17 mouse cellular contexts compared by ENCODE assay signal in the genomic region with DNA sequence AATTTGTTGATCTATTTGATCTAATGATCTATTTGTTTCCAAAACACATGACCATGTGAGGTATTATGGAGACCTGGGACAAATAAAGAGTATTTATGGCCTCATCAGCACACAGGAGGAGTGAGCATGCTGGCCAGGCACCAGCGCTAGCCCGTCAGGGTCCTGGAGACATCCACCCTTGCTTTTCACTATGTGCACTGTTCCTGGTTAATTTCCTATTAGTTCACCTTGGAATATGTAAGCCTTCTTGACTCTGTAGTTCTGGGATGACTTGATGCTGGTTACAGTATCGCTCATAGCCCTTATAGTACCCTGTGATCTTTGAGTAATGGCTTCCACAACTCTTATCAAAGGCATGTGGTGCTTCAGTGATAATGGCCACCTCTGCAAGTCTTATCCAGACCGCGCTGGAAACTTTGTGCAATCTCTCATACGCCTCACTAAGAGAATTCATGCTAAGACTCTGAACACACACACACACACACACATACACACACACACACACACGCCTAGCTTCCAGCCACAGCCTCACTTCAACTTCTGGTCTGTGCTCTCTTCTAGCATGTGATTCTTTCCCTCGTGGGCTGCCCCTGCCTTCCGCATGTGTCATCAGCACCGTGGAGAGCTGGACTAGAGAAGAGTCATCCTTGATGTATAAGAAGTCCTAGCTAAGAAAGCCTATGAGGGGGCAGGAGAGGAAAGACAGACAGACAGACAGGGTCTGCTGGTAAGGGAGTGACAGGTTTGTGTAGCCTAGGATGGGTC. TPM values are rescaled to one million over a fixed set of nuclear protein-coding genes. Genes with fewer than 3 reads are reported as not detected.
DNase-seq lines count a peak whose midpoint lies in the region; ATAC-seq and TF ChIP-seq lines count a peak whose summit lies in the region.
"Had no signal": no experiment of that assay in that cellular context is flagged by ENCODE, and none has a peak within 500 bp of the region (broad histone marks: within the 10 kb centered on the region; RNA-seq: fewer than 3 reads in every experiment).

No protein-coding gene starts in this region.

- H3K9ac ChIP-seq in heart, embryonic 13.5 days, result no peak overlapping the region
- no peak overlapping the region for H3K9ac ChIP-seq in heart, embryonic 12.5 days
- no peak overlapping the region for H3K9ac ChIP-seq in midbrain, embryonic 11.5 days (ENCODE audit: low read length)
- H3K9ac ChIP-seq in midbrain, embryonic 14.5 days (replicated peaks; ENCODE audit: low read length), result no peak overlapping the region
- H3K9ac ChIP-seq in intestine, postnatal 0 days (ENCODE audit: low read depth, low read length), result no peak overlapping the region
- H3K9ac ChIP-seq: embryonic facial prominence, embryonic 12.5 days; hindbrain, embryonic 12.5 days; kidney, embryonic 15.5 days had no signal

- H3K27me3 ChIP-seq in heart, embryonic 13.5 days (replicated peaks), result no peaks in the 10 kb centered on the region
- no peaks in the 10 kb centered on the region for H3K27me3 ChIP-seq in heart, embryonic 12.5 days (replicated peaks)
- no peaks in the 10 kb centered on the region for H3K27me3 ChIP-seq in midbrain, embryonic 11.5 days (ENCODE audit: control insufficient read depth, insufficient read depth, low read length)
- H3K27me3 ChIP-seq in midbrain, embryonic 14.5 days (ENCODE audit: control insufficient read depth, insufficient read depth, low read length), result no peaks in the 10 kb centered on the region
- H3K27me3 ChIP-seq in intestine, postnatal 0 days (replicated peaks; ENCODE audit: control insufficient read depth, insufficient read depth, low read length), result no peaks in the 10 kb centered on the region
- H3K27me3 ChIP-seq: embryonic facial prominence, embryonic 12.5 days; hindbrain, embryonic 12.5 days; kidney, embryonic 15.5 days; Patski had no signal

- no peaks in the 10 kb centered on the region for H3K9me3 ChIP-seq in heart, embryonic 13.5 days
- no peaks in the 10 kb centered on the region for H3K9me3 ChIP-seq in heart, embryonic 12.5 days (replicated peaks)
- no peaks in the 10 kb centered on the region for H3K9me3 ChIP-seq in midbrain, embryonic 11.5 days (ENCODE audit: control insufficient read depth, low read length)
- no peaks in the 10 kb centered on the region for H3K9me3 ChIP-seq in midbrain, embryonic 14.5 days (ENCODE audit: control insufficient read depth, low read length)
- H3K9me3 ChIP-seq in intestine, postnatal 0 days (ENCODE audit: control insufficient read depth), result no peaks in the 10 kb centered on the region
- H3K9me3 ChIP-seq: embryonic facial prominence, embryonic 12.5 days; hindbrain, embryonic 12.5 days; kidney, embryonic 15.5 days had no signal

- H3K4me2 ChIP-seq in heart, embryonic 13.5 days, result no peak overlapping the region
- no peak overlapping the region for H3K4me2 ChIP-seq in heart, embryonic 12.5 days
- H3K4me2 ChIP-seq in midbrain, embryonic 11.5 days, result no peak overlapping the region
- no peak overlapping the region for H3K4me2 ChIP-seq in midbrain, embryonic 14.5 days (ENCODE audit: low read length)
- H3K4me2 ChIP-seq in intestine, postnatal 0 days (replicated peaks; ENCODE audit: low read depth), result no peak overlapping the region
- H3K4me2 ChIP-seq: embryonic facial prominence, embryonic 12.5 days; hindbrain, embryonic 12.5 days; kidney, embryonic 15.5 days had no signal

- TF ChIP-seq CTCF in intestine, postnatal 0 days (IDR thresholded peaks at IDR 0.05; ENCODE audit: low read depth), result no peak

- H3K27ac ChIP-seq in heart, embryonic 13.5 days (replicated peaks), result 0 out of 2 replicates have a peak overlapping the region, but pooled peaks have one; percentile 12
- H3K27ac ChIP-seq in heart, embryonic 12.5 days (ENCODE audit: poor library complexity, severe bottlenecking), result no peak overlapping the region
- H3K27ac ChIP-seq in midbrain, embryonic 11.5 days (ENCODE audit: low read depth, low read length), result no peak overlapping the region
- H3K27ac ChIP-seq in midbrain, embryonic 14.5 days (replicated peaks; ENCODE audit: low read depth, low read length), result no peak overlapping the region
- H3K27ac ChIP-seq in intestine, postnatal 0 days (ENCODE audit: low read depth, low read length), result no peak overlapping the region
- H3K27ac ChIP-seq: embryonic facial prominence, embryonic 12.5 days; hindbrain, embryonic 12.5 days; kidney, embryonic 15.5 days had no signal

- no peak overlapping the region for H3K4me3 ChIP-seq in heart, embryonic 13.5 days
- H3K4me3 ChIP-seq in heart, embryonic 12.5 days, result no peak overlapping the region
- H3K4me3 ChIP-seq in midbrain, embryonic 11.5 days (ENCODE audit: low read depth, low read length), result no peak overlapping the region
- no peak overlapping the region for H3K4me3 ChIP-seq in midbrain, embryonic 14.5 days (replicated peaks; ENCODE audit: low read depth, low read length)
- H3K4me3 ChIP-seq in intestine, postnatal 0 days (ENCODE audit: low read depth, low read length), result no peak overlapping the region
- H3K4me3 ChIP-seq: embryonic facial prominence, embryonic 12.5 days; erythroblast, embryonic 14.5 days; hindbrain, embryonic 12.5 days; kidney, embryonic 15.5 days had no signal

- peaks cover 30% of the 10 kb centered on the region for H3K4me1 ChIP-seq in heart, embryonic 13.5 days
- peaks cover 22% of the 10 kb centered on the region for H3K4me1 ChIP-seq in heart, embryonic 12.5 days (replicated peaks)
- no peaks in the 10 kb centered on the region for H3K4me1 ChIP-seq in midbrain, embryonic 11.5 days (ENCODE audit: control insufficient read depth, insufficient read depth, low read length)
- H3K4me1 ChIP-seq in midbrain, embryonic 14.5 days (ENCODE audit: control insufficient read depth, insufficient read depth, low read length), result no peaks in the 10 kb centered on the region
- H3K4me1 ChIP-seq in intestine, postnatal 0 days (replicated peaks; ENCODE audit: control insufficient read depth, insufficient read depth, low read length), result no peaks in the 10 kb centered on the region
- H3K4me1 ChIP-seq: embryonic facial prominence, embryonic 12.5 days; hindbrain, embryonic 12.5 days had no signal

- peak; percentile 62 for DNase-seq in midbrain, embryonic 11.5 days (ENCODE audit: low spot score, missing footprints)
- DNase-seq in midbrain, embryonic 14.5 days, result no peak
- no peak for DNase-seq in right cerebral cortex, postnatal 36 days (ENCODE audit: low spot score in 2 of 2)
- DNase-seq: adrenal gland, adult 8-10 months; gastrocnemius, postnatal 14 days; heart, postnatal 10 days; retina, postnatal 1 day; right cerebral cortex, postnatal 4 days had no signal

- 57% methylated on average over 10 of the region's 10 CpGs for WGBS in heart, embryonic 13.5 days
- 50% methylated on average over 10 of the region's 10 CpGs for WGBS in heart, embryonic 12.5 days
- 93% methylated on average over 10 of the region's 10 CpGs for WGBS in midbrain, embryonic 11.5 days
- 94% methylated on average over 10 of the region's 10 CpGs for WGBS in midbrain, embryonic 14.5 days
- 85% methylated on average over 10 of the region's 10 CpGs for WGBS in intestine, postnatal 0 days

- peaks cover 14% of the 10 kb centered on the region for H3K36me3 ChIP-seq in heart, embryonic 13.5 days
- peaks cover 18% of the 10 kb centered on the region for H3K36me3 ChIP-seq in heart, embryonic 12.5 days
- H3K36me3 ChIP-seq in midbrain, embryonic 11.5 days (ENCODE audit: control insufficient read depth, insufficient read depth, low read length), result peaks cover 3% of the 10 kb centered on the region; the same call in 1 of the 2 replicates
- H3K36me3 ChIP-seq in midbrain, embryonic 14.5 days (ENCODE audit: control insufficient read depth, insufficient read depth, low read length), result 0 out of 2 replicates have a peak, but pooled peaks cover 4% of the 10 kb centered on the region
- 0 out of 2 replicates have a peak, but pooled peaks cover 7% of the 10 kb centered on the region for H3K36me3 ChIP-seq in intestine, postnatal 0 days (ENCODE audit: control insufficient read depth, insufficient read depth)
- H3K36me3 ChIP-seq: embryonic facial prominence, embryonic 12.5 days had no signal

- ATAC-seq in heart, embryonic 13.5 days (ENCODE audit: extremely low read depth, insufficient number of reproducible peaks, low FRiP score, low TSS enrichment), result no peak
- no peak for ATAC-seq in heart, embryonic 12.5 days (ENCODE audit: insufficient number of reproducible peaks, low FRiP score)
- no peak for ATAC-seq in midbrain, embryonic 11.5 days (ENCODE audit: low FRiP score)
- no peak for ATAC-seq in midbrain, embryonic 14.5 days (ENCODE audit: low FRiP score, low TSS enrichment)
- ATAC-seq in intestine, postnatal 0 days, result peak; percentile 55
- ATAC-seq in erythroid progenitor cell, adult 5-6 weeks (replicated peaks; ENCODE audit: low FRiP score, poor library complexity, severe bottlenecking), result no peak
- ATAC-seq: Patski had no signal

RNA-seq across cellular contexts. Expression of a gene that starts 57.2 kb away (rescaled TPM):
- 68.4 and 75.7 TPM in 2 replicates for polyA plus RNA-seq in heart, embryonic 13.5 days (2015; fragmentation: Nextera tagmentation; extraction: Ambion mirVana)
- 84.1 and 87.5 TPM in 2 replicates for polyA plus RNA-seq in heart, embryonic 12.5 days (2016; fragmentation: Nextera tagmentation; extraction: Ambion mirVana)
- 83.6 and 95.4 TPM in 2 replicates for polyA plus RNA-seq in midbrain, embryonic 11.5 days (2014; fragmentation: Nextera tagmentation; extraction: Ambion mirVana)
- polyA plus RNA-seq in midbrain, embryonic 14.5 days (2014; fragmentation: Nextera tagmentation; extraction: Ambion mirVana), result 172 and 195 TPM in 2 replicates
- 36.0 and 39.3 TPM in 2 replicates for polyA plus RNA-seq in intestine, postnatal 0 days (2015; fragmentation: Nextera tagmentation; extraction: Ambion mirVana)
- 28.8 and 29.3 TPM in 2 replicates for total RNA-seq in erythroid progenitor cell, adult 5-6 weeks (2015; ENCODE audit: low replicate concordance)
- 21.2 and 28.1 TPM in 2 replicates for total RNA-seq in erythroid progenitor cell, adult 5-6 weeks (2017; ENCODE audit: low replicate concordance)
